Mouse (Mus musculus) liver, adult (tissue): ENCODE results near the gene Mansc1.
A peak's percentile ranks its signal among the peaks of the same experiment; 100 is the strongest.

Experiments
- GATA4 ChIP-seq: IDR thresholded peaks from 2 replicates; pipeline ENCODE4 v1.6.1; 2014; ENCODE audit warnings: mild to moderate bottlenecking, low read length; ENCODE audit not compliant: insufficient replicate concordance

The Mansc1 gene

DNA sequence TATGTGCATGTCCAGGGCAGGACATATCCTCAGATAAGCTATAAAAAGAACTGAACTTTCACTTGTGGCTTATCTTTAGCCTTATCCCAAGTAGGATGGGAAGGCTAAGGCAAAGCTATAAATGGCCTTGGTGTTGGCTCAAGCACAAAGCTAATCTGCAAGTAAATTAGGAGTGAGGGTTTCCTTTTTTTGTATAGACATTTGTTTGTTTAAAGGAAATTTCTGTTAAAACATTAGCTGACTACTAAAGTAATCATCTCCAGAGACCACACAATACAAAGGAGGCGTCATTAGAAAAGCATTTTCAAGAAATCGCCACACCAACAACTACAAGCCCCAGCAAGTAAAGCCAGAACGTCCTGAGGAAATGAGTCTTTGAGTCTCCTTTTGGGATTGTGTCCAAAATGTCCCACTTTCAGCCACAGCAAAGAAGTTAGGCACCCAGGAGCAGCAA is 57.0 kb downstream of the Mansc1 start:
- peak; percentile 97 for TF ChIP-seq GATA4

DNA sequence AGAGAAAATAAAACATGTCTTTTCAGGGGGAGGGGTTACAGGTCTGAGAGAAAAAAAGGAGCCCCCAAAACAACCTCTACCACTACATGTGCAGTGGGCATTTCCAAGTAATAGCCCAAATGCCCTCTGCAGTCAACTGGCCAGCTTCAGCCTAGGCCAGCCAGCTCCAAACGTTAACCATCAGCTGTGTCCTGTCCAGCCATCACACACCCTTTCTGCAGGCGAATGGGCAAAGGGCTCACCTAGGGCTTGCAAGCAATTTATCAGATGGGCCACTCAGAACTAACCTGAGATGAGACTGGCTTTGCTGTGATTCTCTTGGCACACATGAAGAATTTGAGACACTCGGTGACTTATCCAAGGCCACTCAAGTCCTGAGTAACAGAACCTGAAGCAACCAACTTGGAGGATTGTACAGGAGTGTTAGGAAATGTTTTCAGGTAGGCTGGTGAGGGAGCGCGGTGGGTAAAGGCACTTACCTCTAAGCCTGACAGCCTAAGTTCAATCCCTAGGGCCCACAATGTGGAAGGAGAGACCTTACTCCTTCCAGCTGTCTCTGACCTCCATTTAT is 64.2 kb downstream of the Mansc1 start:
- no peak for TF ChIP-seq GATA4

DNA sequence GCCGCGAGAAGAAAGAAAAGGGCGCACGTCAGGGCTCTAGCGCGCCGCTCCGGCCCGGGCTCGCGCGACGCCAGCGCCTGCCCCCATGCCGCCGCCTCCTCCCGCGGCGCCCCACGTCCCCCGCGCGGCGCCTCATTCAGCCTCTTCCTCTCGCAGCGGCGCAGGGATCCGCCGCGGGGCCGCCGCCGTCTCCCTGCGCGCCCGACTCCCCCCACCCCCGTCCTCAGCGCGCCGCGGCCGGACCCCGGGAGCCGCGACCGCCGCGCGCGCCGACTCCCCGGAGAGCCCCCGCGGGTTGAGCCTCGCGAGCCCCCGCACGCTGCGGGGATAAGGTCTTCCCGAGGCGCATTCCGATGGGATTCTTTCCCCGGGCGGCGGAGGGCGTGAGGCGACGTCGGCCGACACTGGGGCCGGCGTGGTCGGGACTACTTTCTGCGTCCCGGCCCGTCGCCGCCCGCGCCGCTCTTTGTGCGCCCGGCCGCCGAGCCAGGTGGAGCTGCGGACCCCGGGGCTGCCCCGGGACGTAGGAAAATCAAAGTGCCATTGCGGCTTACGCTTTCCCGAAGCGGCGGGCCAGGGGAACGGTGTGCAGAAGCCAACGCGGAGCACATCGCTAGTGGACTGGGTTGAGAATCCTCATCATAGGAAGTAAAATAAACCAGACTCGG is 65.3 kb downstream of the Mansc1 start, which contains the start of gene Lrp6:
Gene Lrp6 (minus strand): TSS at position 148 of the 668 bp plus-strand sequence.
- no peak for TF ChIP-seq GATA4

DNA sequence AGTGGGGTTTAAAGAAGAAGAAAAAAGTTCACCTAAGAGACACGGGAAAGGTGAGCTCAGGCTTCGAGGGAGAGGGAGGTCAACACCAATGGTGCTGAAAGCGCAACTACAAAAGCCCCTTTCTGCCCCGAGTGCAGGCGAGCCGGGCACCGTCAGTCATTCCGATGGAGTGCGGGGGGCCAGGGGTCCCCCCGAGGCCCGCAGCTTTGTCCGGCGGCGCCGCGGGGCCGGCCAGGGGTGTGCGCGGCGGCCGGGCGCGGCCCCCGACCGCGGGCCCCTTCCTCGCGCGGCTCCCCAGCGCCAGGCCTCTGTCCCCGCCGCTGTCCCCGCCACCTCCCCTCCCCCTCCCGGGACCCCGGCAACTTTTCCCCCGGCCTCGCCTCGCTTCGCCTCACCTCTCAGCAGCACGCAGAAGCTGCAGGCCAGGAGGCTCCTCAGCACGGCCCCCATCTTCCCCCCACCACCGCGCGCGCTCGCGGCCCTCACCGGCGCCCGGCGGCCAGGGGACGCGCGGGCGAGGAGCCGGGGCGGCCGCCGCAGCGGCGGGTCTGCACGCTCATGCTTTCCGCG is 66.0 kb downstream of the Mansc1 start:
- no peak for TF ChIP-seq GATA4

DNA sequence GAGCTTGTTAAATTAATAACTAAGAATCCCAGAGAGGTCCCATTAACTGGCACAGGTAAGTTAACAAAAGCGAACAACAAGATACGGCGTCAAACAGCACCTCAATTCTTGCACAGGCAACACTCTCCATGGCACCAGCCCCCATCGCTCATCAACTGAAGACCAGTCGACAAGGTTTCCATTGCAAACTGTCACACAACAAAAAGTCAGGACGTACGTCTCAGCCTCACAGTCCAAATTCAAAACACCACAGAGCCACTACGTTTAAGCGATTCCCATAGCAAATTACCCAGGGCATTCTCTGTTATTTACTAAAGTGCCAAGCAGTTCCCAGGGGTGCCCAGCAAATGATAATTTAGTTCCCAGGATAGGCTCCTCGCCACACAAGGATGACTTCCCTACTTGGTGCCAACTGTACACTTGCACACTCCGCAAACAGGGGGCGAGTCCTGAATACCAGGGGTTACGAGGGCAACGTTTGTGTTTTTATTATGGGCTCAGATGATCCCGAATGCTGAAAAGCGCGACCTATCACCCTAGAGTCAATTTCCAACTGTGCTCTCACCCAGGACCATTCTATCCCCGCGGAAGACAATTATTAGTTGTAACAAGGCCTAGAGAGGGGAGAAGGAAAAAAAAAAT is 66.6 kb downstream of the Mansc1 start:
- no peak for TF ChIP-seq GATA4

DNA sequence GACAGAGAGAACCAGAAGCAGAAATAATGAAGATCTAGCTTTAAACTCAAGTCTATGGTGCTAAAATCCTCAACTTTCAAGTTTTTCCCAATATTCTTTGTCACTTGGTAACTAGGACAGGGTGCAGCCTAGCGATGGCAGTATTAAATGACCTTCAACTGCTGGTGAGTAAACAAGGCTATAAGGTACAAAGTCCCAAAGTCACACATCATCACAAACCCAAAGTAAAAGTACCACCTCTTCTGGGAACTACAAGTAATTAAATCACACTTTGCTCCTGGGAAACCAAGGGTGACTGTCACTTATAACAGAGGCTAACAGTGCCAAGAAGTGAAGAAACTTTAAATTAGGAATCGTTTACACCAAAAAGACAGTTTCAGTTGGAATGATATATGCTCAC is 67.7 kb downstream of the Mansc1 start:
- TF ChIP-seq GATA4 = no peak

DNA sequence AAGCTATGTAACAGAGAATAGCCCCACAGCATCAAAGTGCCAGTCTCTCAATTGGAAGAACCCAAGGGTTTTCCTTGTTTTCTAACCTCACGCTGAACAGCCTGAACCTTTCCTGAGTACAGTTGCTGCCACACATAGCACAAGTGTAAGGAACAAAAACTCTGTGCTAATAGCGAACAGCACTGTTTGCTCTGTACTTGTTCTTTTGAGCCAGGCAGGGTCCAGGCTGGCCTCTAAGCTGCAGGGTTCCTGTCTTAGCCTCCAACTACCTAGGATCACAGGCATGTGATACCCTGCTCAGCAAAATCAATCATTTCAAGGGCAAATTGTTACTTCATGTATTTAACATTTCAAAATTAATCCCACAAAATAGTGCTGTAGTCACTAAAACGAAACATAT is 72.7 kb downstream of the Mansc1 start:
- no peak for TF ChIP-seq GATA4
